Mouse (Mus musculus): ENCODE data around the gene Tbc1d10a. TPM values are rescaled to one million over a fixed set of nuclear protein-coding genes. Genes with fewer than 3 reads are reported as not detected.

The Tbc1d10a gene
- polyA plus RNA-seq (2014; fragmentation: Nextera tagmentation; extraction: Ambion mirVana): 19.6 and 20.9 TPM in 2 replicates

- Histone ChIP-seq H3K9ac (peak within 1 kb of the TSS; percentile 92), H3K4me1 (ENCODE audit: insufficient read depth) (no peaks in the 10 kb centered on the region), H3K27me3 (ENCODE audit: insufficient read depth, low read length) (no peaks in the 10 kb centered on the region), H3K36me3 (ENCODE audit: insufficient read depth) (peaks cover 15% of the 10 kb centered on the region), H3K9me3 (ENCODE audit: low read depth, low read length) (no peaks in the 10 kb centered on the region), H3K4me3 (ENCODE audit: low read depth, low read length) (peak within 1 kb of the TSS; percentile 88), H3K4me2 (peak within 1 kb of the TSS; percentile 84), H3K27ac (ENCODE audit: low read depth) (peak within 1 kb of the TSS; percentile 28; the same call in 1 of the 2 replicates)
- ATAC-seq (ENCODE audit: insufficient read depth) (peak; percentile 99), DNase-seq (peak; percentile 98)
- no peak for TF ChIP-seq CTCF (IDR thresholded peaks at IDR 0.05; ENCODE audit: low read depth)
- WGBS: under 1% methylated on average over 71 of the region's 71 CpGs
Observed at GRCm38 (mm10) chr11:4186486-4187317, at the start of gene Tbc1d10a. Tbc1d10a (plus strand) TSS chr11:4186789.

GRCm38 (mm10) chr11:4138964-4139363 lies 47.6 kb upstream of the Tbc1d10a start:
- WGBS: 49% methylated on average over 2 of the region's 2 CpGs
- Histone ChIP-seq H3K9me3 (ENCODE audit: low read depth, low read length) (no peaks in the 10 kb centered on the region), H3K27ac (ENCODE audit: low read depth) (no peak overlapping the region), H3K4me2 (no peak overlapping the region), H3K4me1 (ENCODE audit: insufficient read depth) (peaks cover 8% of the 10 kb centered on the region; the same call in 1 of the 2 replicates), H3K36me3 (ENCODE audit: insufficient read depth) (peaks cover 71% of the 10 kb centered on the region), H3K9ac (no peak overlapping the region), H3K4me3 (ENCODE audit: low read depth, low read length) (no peak overlapping the region), H3K27me3 (ENCODE audit: insufficient read depth, low read length) (no peaks in the 10 kb centered on the region)
- TF ChIP-seq CTCF (IDR thresholded peaks at IDR 0.05; ENCODE audit: low read depth): no peak
- no peak for DNase-seq
- ATAC-seq (ENCODE audit: insufficient read depth): no peak

- peaks cover 88% of the 10 kb centered on the region for H3K36me3 ChIP-seq (ENCODE audit: insufficient read depth)
Observed at GRCm38 (mm10) chr11:4141505-4141904, 45.1 kb upstream of the Tbc1d10a start.

GRCm38 (mm10) chr11:4142352-4142751 lies 44.2 kb upstream of the Tbc1d10a start:
- Histone ChIP-seq H3K4me2 (no peak overlapping the region), H3K9ac (no peak overlapping the region), H3K4me3 (ENCODE audit: low read depth, low read length) (no peak overlapping the region), H3K9me3 (ENCODE audit: low read depth, low read length) (no peaks in the 10 kb centered on the region), H3K36me3 (ENCODE audit: insufficient read depth) (peaks cover 80% of the 10 kb centered on the region), H3K27ac (ENCODE audit: low read depth) (no peak overlapping the region), H3K4me1 (ENCODE audit: insufficient read depth) (no peaks in the 10 kb centered on the region), H3K27me3 (ENCODE audit: insufficient read depth, low read length) (no peaks in the 10 kb centered on the region)
- no peak for ATAC-seq (ENCODE audit: insufficient read depth)
- TF ChIP-seq CTCF (IDR thresholded peaks at IDR 0.05; ENCODE audit: low read depth): no peak
- WGBS: 85% methylated on average over 4 of the region's 4 CpGs
- DNase-seq: no peak

More at GRCm38 (mm10) chr11:4141505-4141904, 45.1 kb upstream of the Tbc1d10a start:
- H3K4me1 ChIP-seq (ENCODE audit: insufficient read depth): no peaks in the 10 kb centered on the region
- no peak overlapping the region for H3K9ac ChIP-seq
- no peaks in the 10 kb centered on the region for H3K27me3 ChIP-seq (ENCODE audit: insufficient read depth, low read length)
- H3K4me2 ChIP-seq: no peak overlapping the region
- DNase-seq: no peak
- no peak for ATAC-seq (ENCODE audit: insufficient read depth)
- no peaks in the 10 kb centered on the region for H3K9me3 ChIP-seq (ENCODE audit: low read depth, low read length)
- 0 out of 2 replicates have a peak overlapping the region, but pooled peaks have one; percentile 60 for H3K27ac ChIP-seq (ENCODE audit: low read depth)
- H3K4me3 ChIP-seq (ENCODE audit: low read depth, low read length): no peak overlapping the region
- TF ChIP-seq CTCF (IDR thresholded peaks at IDR 0.05; ENCODE audit: low read depth): no peak

GRCm38 (mm10) chr11:4143281-4144062 lies 43.1 kb upstream of the Tbc1d10a start:
- 85% methylated on average over 21 of the region's 21 CpGs for WGBS
- H3K27me3 ChIP-seq (ENCODE audit: insufficient read depth, low read length): no peaks in the 10 kb centered on the region
- H3K9ac ChIP-seq: no peak overlapping the region
- ATAC-seq (ENCODE audit: insufficient read depth) (no peak), DNase-seq (no peak)
- H3K36me3 ChIP-seq (ENCODE audit: insufficient read depth): peaks cover 70% of the 10 kb centered on the region
- H3K9me3 ChIP-seq (ENCODE audit: low read depth, low read length): no peaks in the 10 kb centered on the region
- H3K27ac ChIP-seq (ENCODE audit: low read depth): no peak overlapping the region
- no peaks in the 10 kb centered on the region for H3K4me1 ChIP-seq (ENCODE audit: insufficient read depth)
- no peak overlapping the region for H3K4me2 ChIP-seq
- no peak overlapping the region for H3K4me3 ChIP-seq (ENCODE audit: low read depth, low read length)
- TF ChIP-seq CTCF (IDR thresholded peaks at IDR 0.05; ENCODE audit: low read depth): no peak

GRCm38 (mm10) chr11:4146381-4146780 lies 40.2 kb upstream of the Tbc1d10a start:
- Histone ChIP-seq H3K9ac (no peak overlapping the region), H3K4me2 (no peak overlapping the region), H3K27me3 (ENCODE audit: insufficient read depth, low read length) (no peaks in the 10 kb centered on the region), H3K36me3 (ENCODE audit: insufficient read depth) (peaks cover 46% of the 10 kb centered on the region), H3K4me1 (ENCODE audit: insufficient read depth) (no peaks in the 10 kb centered on the region), H3K27ac (ENCODE audit: low read depth) (no peak overlapping the region), H3K4me3 (ENCODE audit: low read depth, low read length) (no peak overlapping the region), H3K9me3 (ENCODE audit: low read depth, low read length) (no peaks in the 10 kb centered on the region)
- DNase-seq: no peak
- no peak for TF ChIP-seq CTCF (IDR thresholded peaks at IDR 0.05; ENCODE audit: low read depth)
- 64% methylated on average over 6 of the region's 6 CpGs for WGBS
- no peak for ATAC-seq (ENCODE audit: insufficient read depth)

- 74% methylated on average over 10 of the region's 10 CpGs for WGBS
- no peak for DNase-seq
- no peaks in the 10 kb centered on the region for H3K4me1 ChIP-seq (ENCODE audit: insufficient read depth)
- peaks cover 39% of the 10 kb centered on the region for H3K36me3 ChIP-seq (ENCODE audit: insufficient read depth)
- no peak overlapping the region for H3K27ac ChIP-seq (ENCODE audit: low read depth)
- no peaks in the 10 kb centered on the region for H3K27me3 ChIP-seq (ENCODE audit: insufficient read depth, low read length)
- ATAC-seq (ENCODE audit: insufficient read depth): no peak
- TF ChIP-seq CTCF (IDR thresholded peaks at IDR 0.05; ENCODE audit: low read depth): no peak
- H3K4me3 ChIP-seq (ENCODE audit: low read depth, low read length): no peak overlapping the region
- H3K9me3 ChIP-seq (ENCODE audit: low read depth, low read length): no peaks in the 10 kb centered on the region
- H3K9ac ChIP-seq: no peak overlapping the region
- no peak overlapping the region for H3K4me2 ChIP-seq
Observed at GRCm38 (mm10) chr11:4147098-4147497, 39.5 kb upstream of the Tbc1d10a start.

Measured in lung, embryonic 14.5 days (tissue).